Mouse (Mus musculus) megakaryocyte-erythroid progenitor cell, adult 5-6 weeks (primary cell): ENCODE results near the gene Zfp169. TPM values are rescaled to one million over a fixed set of nuclear protein-coding genes. Genes with fewer than 3 reads are reported as not detected.
"Not testable (repeated sequence)": the region's sequence is repeated elsewhere in the genome, so short reads cannot be mapped to it uniquely, and the experiment has no call there.

Experiments
- ATAC-seq: replicated peaks from 2 replicates; pipeline ENCODE4 v1.8.0; 2016; ENCODE audit warnings: mild to moderate bottlenecking, inconsistent platforms; ENCODE audit not compliant: severe bottlenecking, poor library complexity, low FRiP score, low TSS enrichment
- total RNA-seq, 2 experiments: library from RNA; stranded (forward) in 1 of 2; stranded (reverse) in 1 of 2; fragments of 200-1000, 215-1000 nt in 1 of 2; fragments of >200 nt in 1 of 2; fragmentation: Nextera tagmentation in 1 of 2; gene quantifications; 2 replicates each; pipeline ENCODE4 v1.2.3; 2014 to 2017

Zfp169 gene
- total RNA-seq, 2 experiments from 2014 or later: 3.5 to 16.1 TPM

DNA sequence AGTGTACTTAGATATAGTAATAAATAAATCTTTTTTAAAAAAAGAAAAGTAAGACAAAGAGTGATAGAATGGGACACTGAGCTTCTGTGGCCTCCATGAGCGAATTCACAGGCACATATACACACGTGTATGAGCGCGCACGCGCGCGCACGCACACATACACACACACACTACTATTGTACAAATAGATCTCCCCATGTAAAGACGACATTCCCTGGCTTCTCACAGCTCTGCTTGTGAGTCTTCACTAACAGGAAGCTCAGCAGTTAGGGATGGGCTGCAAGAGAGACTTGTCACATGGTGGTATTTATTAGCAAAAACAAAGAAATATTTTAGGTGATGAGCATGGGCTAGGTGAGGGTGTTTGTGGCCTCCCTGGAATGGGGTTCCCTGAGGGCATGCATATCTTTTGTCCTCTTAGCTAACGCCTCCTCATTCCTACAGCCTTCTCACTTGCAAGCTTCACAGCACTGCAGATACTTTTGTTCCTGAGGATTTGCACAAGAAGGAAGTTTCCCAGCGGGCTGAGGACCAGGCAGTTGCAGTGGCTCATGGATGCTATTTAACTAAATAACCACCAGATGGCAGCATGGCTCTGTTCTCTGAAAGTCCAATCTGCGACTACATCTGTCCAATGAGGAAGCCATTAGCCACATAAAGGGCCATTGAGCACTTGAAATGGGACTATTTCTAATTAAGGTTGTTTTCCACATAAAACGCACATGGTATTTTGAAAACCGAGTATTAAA, 15.0 kb upstream of the Zfp169 start:
- ATAC-seq: peak; percentile 74

DNA sequence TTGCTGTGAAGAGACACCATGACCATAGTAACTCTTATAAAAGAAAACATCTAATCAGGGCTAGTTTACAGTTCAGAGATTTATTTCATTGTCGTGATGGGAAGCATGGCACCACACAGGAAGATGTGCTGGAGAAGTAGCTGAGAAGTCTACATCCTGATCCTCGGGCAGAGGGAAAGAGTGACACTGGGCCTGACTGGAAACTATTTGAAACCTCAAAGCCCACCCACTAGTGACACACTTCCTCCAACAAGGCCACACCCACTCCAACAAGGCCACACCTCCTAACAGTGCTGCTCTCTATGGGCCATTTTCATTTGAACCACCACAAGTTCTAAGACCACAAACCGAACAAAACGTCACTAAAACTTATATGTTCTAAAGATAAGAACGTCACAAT, 12.5 kb upstream of the Zfp169 start:
- ATAC-seq: 0 out of 2 replicates have a peak, but pooled peaks have one; percentile 29

GRCm38 (mm10) chr13:48519122-48519521, 5.9 kb upstream of the Zfp169 start:
- ATAC-seq: not testable (repeated sequence)

GRCm38 (mm10) chr13:48515861-48516260, 2.6 kb upstream of the Zfp169 start:
- no peak for ATAC-seq

- no peak for ATAC-seq
Measured at GRCm38 (mm10) chr13:48508661-48509060, 4.6 kb downstream of the Zfp169 start.

GRCm38 (mm10) chr13:48502422-48502821, 10.8 kb downstream of the Zfp169 start:
- no peak for ATAC-seq

GRCm38 (mm10) chr13:48498676-48499075, 14.6 kb downstream of the Zfp169 start:
- ATAC-seq: no peak

DNA sequence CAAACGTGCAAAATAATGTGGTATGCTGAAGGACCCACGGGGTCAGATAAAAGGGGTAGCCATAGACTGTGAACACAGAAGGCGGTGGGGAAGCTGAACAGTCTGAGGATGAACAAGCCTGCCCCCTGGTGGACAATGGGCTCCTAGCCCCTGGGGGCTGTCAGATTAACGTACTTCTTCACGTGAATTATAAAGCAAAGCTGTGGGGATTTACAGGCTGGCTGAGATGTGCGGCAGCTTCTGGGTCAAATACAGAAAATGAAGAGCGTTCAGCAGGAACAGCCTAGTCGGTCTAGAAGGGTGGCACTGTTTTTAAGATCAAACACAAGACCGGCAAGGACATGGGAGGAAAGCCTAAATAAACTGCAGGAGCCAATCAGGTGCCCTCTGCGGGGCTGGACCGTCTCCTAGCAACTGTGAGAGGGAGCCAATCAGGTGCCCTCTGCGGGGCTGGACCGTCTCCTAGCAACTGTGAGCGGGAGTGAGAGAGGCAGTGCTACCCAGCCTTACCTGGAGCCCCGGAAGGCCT, 15.5 kb downstream of the Zfp169 start:
- 0 out of 2 replicates have a peak, but pooled peaks have one; percentile 47 for ATAC-seq

- ATAC-seq: no peak
Measured at GRCm38 (mm10) chr13:48493183-48493582, 20.1 kb downstream of the Zfp169 start.

DNA sequence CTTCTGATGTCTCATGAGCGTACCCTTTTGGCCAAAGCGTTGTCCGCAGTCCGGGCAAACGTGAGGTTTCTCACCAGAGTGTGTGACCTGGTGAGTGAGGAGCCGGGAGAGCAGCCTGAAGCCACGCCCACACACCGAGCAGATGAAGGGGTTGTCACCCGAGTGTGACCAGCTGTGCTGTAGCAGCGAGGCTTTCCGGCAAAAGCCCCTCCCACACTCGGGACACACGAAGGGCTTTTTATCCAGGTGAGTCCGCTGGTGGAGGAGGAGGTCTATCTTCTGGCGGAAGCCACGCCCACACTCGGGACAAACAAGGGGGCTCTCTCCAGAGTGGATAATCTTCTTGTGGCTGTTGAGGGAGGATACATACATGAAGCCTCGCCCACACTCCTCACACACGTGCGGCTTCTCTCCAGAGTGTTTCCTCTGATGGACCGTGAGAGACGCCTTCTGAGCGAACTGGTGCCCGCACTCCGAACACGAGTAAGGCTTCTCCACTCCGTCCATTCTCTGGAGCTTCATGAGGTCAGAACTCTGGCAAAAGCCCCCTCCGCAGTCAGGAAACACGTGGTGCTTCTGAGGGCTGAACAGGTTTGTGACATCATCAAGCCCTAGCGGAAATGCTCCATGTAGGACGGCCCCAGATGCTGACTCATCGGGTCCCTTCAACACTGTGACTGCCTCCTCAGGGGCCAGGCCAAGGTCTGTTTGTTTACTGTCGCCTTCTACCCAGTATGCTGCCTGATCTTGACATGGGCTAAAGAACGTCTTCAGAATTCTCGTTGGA, 22.7 kb downstream of the Zfp169 start:
- no peak for ATAC-seq

DNA sequence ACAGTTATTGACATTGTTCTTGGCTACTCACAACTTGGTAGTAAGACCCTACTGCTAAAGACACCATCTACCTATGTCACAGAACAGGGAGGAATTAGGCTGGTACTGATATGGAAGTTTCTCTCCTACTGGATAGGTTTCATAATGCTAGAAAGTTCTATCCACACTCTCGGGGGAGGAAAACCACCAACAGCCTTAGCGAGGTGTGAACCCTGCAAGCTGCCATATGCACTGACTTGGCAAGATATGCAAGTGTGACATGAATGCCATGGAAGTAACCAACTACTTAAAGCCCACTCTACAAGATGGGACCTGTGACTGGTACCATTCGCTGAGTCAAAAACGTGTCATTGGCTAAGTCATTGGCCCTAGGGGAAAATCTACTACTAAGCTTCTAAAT, 29.6 kb downstream of the Zfp169 start:
- no peak for ATAC-seq

GRCm38 (mm10) chr13:48468656-48469180, 44.5 kb downstream of the Zfp169 start:
- ATAC-seq: no peak

GRCm38 (mm10) chr13:48466186-48466585, 47.1 kb downstream of the Zfp169 start:
- ATAC-seq: no peak

DNA sequence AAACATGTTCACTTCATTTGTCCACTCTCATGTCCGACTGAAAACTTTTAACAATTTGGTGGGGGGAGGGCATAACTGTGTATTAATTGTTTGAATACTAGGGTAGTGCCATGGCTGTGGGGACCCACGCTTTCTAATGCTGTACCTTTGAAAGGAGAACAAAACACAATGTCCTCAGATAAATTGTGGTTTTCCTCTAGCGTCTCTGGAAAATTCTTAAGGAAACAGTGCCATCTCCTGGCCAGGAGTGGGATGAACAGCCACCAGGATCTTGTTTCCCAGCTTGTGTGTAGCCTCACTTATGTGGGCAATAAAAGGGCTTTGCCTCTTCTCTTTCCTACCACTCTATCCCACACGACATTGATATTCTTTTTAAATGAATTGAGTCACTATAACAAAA, 49.1 kb downstream of the Zfp169 start:
- peak; percentile 47; the same call in 1 of the 2 replicates for ATAC-seq

GRCm38 (mm10) chr13:48459280-48459679, 54.0 kb downstream of the Zfp169 start:
- no peak for ATAC-seq

GRCm38 (mm10) chr13:48448119-48448518, 65.1 kb downstream of the Zfp169 start:
- no peak for ATAC-seq

- 0 out of 2 replicates have a peak, but pooled peaks have one; percentile 34 for ATAC-seq
Measured at GRCm38 (mm10) chr13:48443996-48444395, 69.3 kb downstream of the Zfp169 start.

- no peak for ATAC-seq
Measured at GRCm38 (mm10) chr13:48438321-48438720, 74.9 kb downstream of the Zfp169 start.
